Comparison of ENCODE assay signal across 11 mouse cellular contexts in genomic region chr9:105272241-105272640, GRCm38 (mm10).
A peak's percentile ranks its signal among the peaks of the same experiment; 100 is the strongest.
DNase-seq lines count a peak whose midpoint lies in the region; ATAC-seq and TF ChIP-seq lines count a peak whose summit lies in the region.
"Had no signal": no experiment of that assay in that cellular context is flagged by ENCODE, and none has a peak within 500 bp of the region (broad histone marks: within the 10 kb centered on the region; RNA-seq: fewer than 3 reads in every experiment).

No protein-coding gene starts in this region.

- H3K9ac ChIP-seq in hindbrain, embryonic 13.5 days, result no peak overlapping the region
- H3K9ac ChIP-seq in liver, adult 2 months (ENCODE audit: low read depth, low read length), result no peak overlapping the region
- H3K9ac ChIP-seq: liver, embryonic 14.5 days; neural tube, embryonic 13.5 days had no signal

- no peak overlapping the region for H3K4me2 ChIP-seq in hindbrain, embryonic 13.5 days
- H3K4me2 ChIP-seq: neural tube, embryonic 13.5 days had no signal

- H3K4me1 ChIP-seq in hindbrain, embryonic 10.5 days (replicated peaks), result peaks cover 12% of the 10 kb centered on the region
- peaks cover 11% of the 10 kb centered on the region for H3K4me1 ChIP-seq in hindbrain, embryonic 13.5 days (replicated peaks)
- no peaks in the 10 kb centered on the region for H3K4me1 ChIP-seq in liver, adult 2 months (ENCODE audit: control insufficient read depth, insufficient read depth, low read length)

- TF ChIP-seq CTCF in liver, adult 2 months (IDR thresholded peaks at IDR 0.05; ENCODE audit: low read depth, low read length), result no peak

- H3K9me3 ChIP-seq in hindbrain, embryonic 10.5 days, result no peaks in the 10 kb centered on the region
- H3K9me3 ChIP-seq in hindbrain, embryonic 13.5 days, result no peaks in the 10 kb centered on the region
- H3K9me3 ChIP-seq: neural tube, embryonic 13.5 days had no signal

- TF ChIP-seq POLR2A in liver, adult 2 months (IDR thresholded peaks at IDR 0.05; ENCODE audit: extremely low read depth, insufficient read depth, low read length), result no peak

- DNase-seq in hindbrain, embryonic 10.5 days (ENCODE audit: low spot score), result peak; percentile 21
- peak; percentile 13 for DNase-seq in A20 (ENCODE audit: low read depth, low spot score)
- DNase-seq in liver, adult 2 months (ENCODE audit: extremely low read depth, low read depth, low spot score), result peak; percentile 4
- no peak for DNase-seq in layer of hippocampus, adult 8-10 months (ENCODE audit: low spot score in 2 of 2)
- no peak for DNase-seq in heart, adult 9 months (ENCODE audit: low spot score in 2 of 2)

- WGBS in hindbrain, embryonic 10.5 days, result 15% methylated on average over 7 of the region's 7 CpGs
- 14% methylated on average over 7 of the region's 7 CpGs for WGBS in hindbrain, embryonic 13.5 days
- WGBS in liver, adult 2 months, result 9% methylated on average over 7 of the region's 7 CpGs

- no peaks in the 10 kb centered on the region for H3K79me2 ChIP-seq in liver, adult 2 months (ENCODE audit: control insufficient read depth, insufficient read depth, low read length)

- no peak for ATAC-seq in hindbrain, embryonic 13.5 days (ENCODE audit: low FRiP score)
- ATAC-seq in common myeloid progenitor, adult 5-6 weeks (replicated peaks; ENCODE audit: low read depth, poor library complexity, severe bottlenecking), result 0 out of 2 replicates have a peak, but pooled peaks have one; percentile 47
- ATAC-seq in erythroid progenitor cell, adult 5-6 weeks (replicated peaks; ENCODE audit: low FRiP score, poor library complexity, severe bottlenecking), result no peak
- ATAC-seq: Patski had no signal

- no peak overlapping the region for H3K4me3 ChIP-seq in hindbrain, embryonic 10.5 days
- no peak overlapping the region for H3K4me3 ChIP-seq in hindbrain, embryonic 13.5 days
- no peak overlapping the region for H3K4me3 ChIP-seq in liver, adult 2 months (ENCODE audit: insufficient read depth, low read depth, low read length)
- H3K4me3 ChIP-seq: neural tube, embryonic 13.5 days had no signal

- no peaks in the 10 kb centered on the region for H3K27me3 ChIP-seq in hindbrain, embryonic 10.5 days (ENCODE audit: insufficient read depth, poor library complexity, severe bottlenecking)
- no peaks in the 10 kb centered on the region for H3K27me3 ChIP-seq in hindbrain, embryonic 13.5 days
- H3K27me3 ChIP-seq in liver, adult 2 months (ENCODE audit: control insufficient read depth, insufficient read depth, low read length), result no peaks in the 10 kb centered on the region
- H3K27me3 ChIP-seq: neural tube, embryonic 13.5 days had no signal

- H3K27ac ChIP-seq in hindbrain, embryonic 10.5 days, result no peak overlapping the region
- H3K27ac ChIP-seq in hindbrain, embryonic 13.5 days, result no peak overlapping the region
- H3K27ac ChIP-seq in liver, adult 2 months (replicated peaks; ENCODE audit: insufficient read depth, low read depth, low read length), result no peak overlapping the region
- H3K27ac ChIP-seq: liver, embryonic 14.5 days; neural tube, embryonic 13.5 days had no signal

- no peaks in the 10 kb centered on the region for H3K36me3 ChIP-seq in hindbrain, embryonic 10.5 days
- H3K36me3 ChIP-seq in hindbrain, embryonic 13.5 days, result no peaks in the 10 kb centered on the region
- H3K36me3 ChIP-seq in liver, adult 2 months (ENCODE audit: control insufficient read depth, insufficient read depth, low read length), result no peaks in the 10 kb centered on the region
- H3K36me3 ChIP-seq: neural tube, embryonic 13.5 days had no signal

Comparison
In these comparisons a context has a peak if more than half of its experiments do, and no peak if none do; other contexts are left out.
1. DNase-seq: peak in hindbrain, embryonic 10.5 days (single experiment), A20 (single experiment) and liver, adult 2 months (single experiment); none in layer of hippocampus, adult 8-10 months (0 of 2) and heart, adult 9 months (0 of 2).